Mouse (Mus musculus) embryonic facial prominence, embryonic 10.5 days (tissue): ENCODE data around the gene Slc16a11. TPM values are rescaled to one million over a fixed set of nuclear protein-coding genes. Genes with fewer than 3 reads are reported as not detected.
"Not testable (repeated sequence)": the region's sequence is repeated elsewhere in the genome, so short reads cannot be mapped to it uniquely, and the experiment has no call there.

Experiments used
- DNase-seq: peaks from one replicate; pipeline ENCODE4 v3.0.0-alpha.2; 2017; ENCODE audit warnings: low spot score
- H3K27ac ChIP-seq: fragments of 300-500 bp; sonication (generic); replicated peaks from 2 replicates; pipeline ENCODE4 v1.5.1; 2016; ENCODE audit warnings: mild to moderate bottlenecking
- H3K27me3 ChIP-seq: fragments of 300-500 bp; sonication (generic); replicated peaks from 2 replicates; pipeline ENCODE4 v1.6.1; 2016; ENCODE audit warnings: low read depth, mild to moderate bottlenecking; ENCODE audit not compliant: poor library complexity, severe bottlenecking
- H3K36me3 ChIP-seq: fragments of 300-500 bp; sonication (generic); replicated peaks from 2 replicates; pipeline ENCODE4 v1.6.1; 2016; ENCODE audit warnings: mild to moderate bottlenecking, moderate library complexity
- H3K4me1 ChIP-seq: fragments of 300-500 bp; sonication (generic); 2 replicates; pipeline ENCODE4 v1.6.1; 2016
- H3K4me3 ChIP-seq: fragments of 300-500 bp; sonication (generic); 2 replicates; pipeline ENCODE4 v1.5.1; 2016; ENCODE audit warnings: mild to moderate bottlenecking, moderate library complexity
- H3K9me3 ChIP-seq: fragments of 300-500 bp; sonication (generic); 2 replicates; pipeline ENCODE4 v1.6.1; 2016; ENCODE audit warnings: mild to moderate bottlenecking
- WGBS: fragments of 180-500 bp; shearing (Covaris S2); methylation state at CpG from one replicate; pipeline ENCODE4 v1.1.7; 2016; 5-methylcytosine and 5-hydroxymethylcytosine counted together
- polyA plus RNA-seq: library from polyadenylated mRNA; unstranded; fragments of >200 nt; fragmentation: Nextera tagmentation; extraction: Ambion mirVana; gene quantifications from 2 replicates; pipeline ENCODE4 v1.2.1, GENCODE M21; 2016

Gene Slc16a11
- 0.72 and 1.2 TPM in 2 replicates for polyA plus RNA-seq

GRCm38 (mm10) chr11:70212423-70212822 is at the start of gene Slc16a11:
Gene Slc16a11, plus strand, starts transcription at chr11:70212752.
- WGBS: 64% methylated on average over 6 of the region's 6 CpGs
- peaks cover 22% of the 10 kb centered on the region for H3K4me1 ChIP-seq
- H3K36me3 ChIP-seq: peaks cover 6% of the 10 kb centered on the region
- H3K27me3 ChIP-seq: peaks cover 58% of the 10 kb centered on the region
- no peaks in the 10 kb centered on the region for H3K9me3 ChIP-seq
- H3K27ac ChIP-seq: no peak within 1 kb of the TSS
- H3K4me3 ChIP-seq: peak within 1 kb of the TSS; percentile 54
- no peak for DNase-seq

- WGBS: 78% methylated on average over 16 of the region's 16 CpGs
- H3K4me3 ChIP-seq: no peak overlapping the region
- H3K27me3 ChIP-seq: no peaks in the 10 kb centered on the region
- peaks cover 11% of the 10 kb centered on the region for H3K4me1 ChIP-seq
- H3K9me3 ChIP-seq: no peaks in the 10 kb centered on the region
- no peaks in the 10 kb centered on the region for H3K36me3 ChIP-seq
- H3K27ac ChIP-seq: no peak overlapping the region
- DNase-seq: no peak
These were observed 46.3 kb upstream of the Slc16a11 start for GRCm38 (mm10) chr11:70165972-70166921.

- no peaks in the 10 kb centered on the region for H3K9me3 ChIP-seq
- DNase-seq: no peak
- no peak overlapping the region for H3K4me3 ChIP-seq
- no peaks in the 10 kb centered on the region for H3K27me3 ChIP-seq
- peaks cover 11% of the 10 kb centered on the region for H3K4me1 ChIP-seq
- H3K36me3 ChIP-seq: no peaks in the 10 kb centered on the region
- 61% methylated on average over 7 of the region's 7 CpGs for WGBS
- H3K27ac ChIP-seq: no peak overlapping the region
These were observed 44.4 kb upstream of the Slc16a11 start for GRCm38 (mm10) chr11:70168136-70168535.

GRCm38 (mm10) chr11:70169471-70169870 is 43.1 kb upstream of the Slc16a11 start:
- H3K9me3 ChIP-seq, H3K27me3 ChIP-seq, H3K27ac ChIP-seq, H3K4me3 ChIP-seq, DNase-seq, H3K36me3 ChIP-seq: not testable (repeated sequence)
- H3K4me1 ChIP-seq: peaks cover 11% of the 10 kb centered on the region
- 90% methylated on average over 7 of the region's 7 CpGs for WGBS

- WGBS: 82% methylated on average over 7 of the region's 7 CpGs
- H3K9me3 ChIP-seq: no peaks in the 10 kb centered on the region
- no peaks in the 10 kb centered on the region for H3K36me3 ChIP-seq
- H3K4me1 ChIP-seq: peaks cover 11% of the 10 kb centered on the region
- H3K27ac ChIP-seq: no peak overlapping the region
- H3K4me3 ChIP-seq: no peak overlapping the region
- no peaks in the 10 kb centered on the region for H3K27me3 ChIP-seq
- DNase-seq: no peak
These were observed 42.3 kb upstream of the Slc16a11 start for GRCm38 (mm10) chr11:70170291-70170690.

GRCm38 (mm10) chr11:70171181-70171580 is 41.4 kb upstream of the Slc16a11 start:
- H3K4me1 ChIP-seq: peaks cover 11% of the 10 kb centered on the region
- no peak for DNase-seq
- H3K27ac ChIP-seq: no peak overlapping the region
- H3K36me3 ChIP-seq: no peaks in the 10 kb centered on the region
- 81% methylated on average over 7 of the region's 7 CpGs for WGBS
- H3K9me3 ChIP-seq: no peaks in the 10 kb centered on the region
- H3K27me3 ChIP-seq: no peaks in the 10 kb centered on the region
- H3K4me3 ChIP-seq: no peak overlapping the region

- H3K9me3 ChIP-seq: no peaks in the 10 kb centered on the region
- peaks cover 11% of the 10 kb centered on the region for H3K4me1 ChIP-seq
- H3K4me3 ChIP-seq: no peak overlapping the region
- H3K36me3 ChIP-seq: no peaks in the 10 kb centered on the region
- no peak for DNase-seq
- H3K27me3 ChIP-seq: no peaks in the 10 kb centered on the region
- H3K27ac ChIP-seq: no peak overlapping the region
- WGBS: 51% methylated on average over 3 of the region's 3 CpGs
These were observed 40.7 kb upstream of the Slc16a11 start for GRCm38 (mm10) chr11:70171847-70172246.

GRCm38 (mm10) chr11:70172298-70172697 is 40.3 kb upstream of the Slc16a11 start:
- no peak for DNase-seq
- Histone ChIP-seq H3K4me1 (peaks cover 11% of the 10 kb centered on the region), H3K27me3 (no peaks in the 10 kb centered on the region), H3K4me3 (no peak overlapping the region), H3K9me3 (no peaks in the 10 kb centered on the region), H3K36me3 (no peaks in the 10 kb centered on the region), H3K27ac (no peak overlapping the region)
- 50% methylated on average over 5 of the region's 5 CpGs for WGBS

GRCm38 (mm10) chr11:70174491-70174890 is 38.1 kb upstream of the Slc16a11 start:
- no peaks in the 10 kb centered on the region for H3K4me1 ChIP-seq
- 83% methylated on average over 4 of the region's 4 CpGs for WGBS
- H3K9me3 ChIP-seq: no peaks in the 10 kb centered on the region
- no peaks in the 10 kb centered on the region for H3K36me3 ChIP-seq
- H3K27ac ChIP-seq: no peak overlapping the region
- H3K4me3 ChIP-seq: no peak overlapping the region
- DNase-seq: no peak
- no peaks in the 10 kb centered on the region for H3K27me3 ChIP-seq

GRCm38 (mm10) chr11:70177647-70178046 is 34.9 kb upstream of the Slc16a11 start:
- 73% methylated on average over 8 of the region's 8 CpGs for WGBS
- Histone ChIP-seq H3K9me3 (no peaks in the 10 kb centered on the region), H3K27ac (no peak overlapping the region), H3K4me3 (no peak overlapping the region), H3K4me1 (no peaks in the 10 kb centered on the region), H3K27me3 (no peaks in the 10 kb centered on the region), H3K36me3 (no peaks in the 10 kb centered on the region)
- no peak for DNase-seq

GRCm38 (mm10) chr11:70178311-70178710 is 34.2 kb upstream of the Slc16a11 start:
- no peak overlapping the region for H3K27ac ChIP-seq
- H3K27me3 ChIP-seq: no peaks in the 10 kb centered on the region
- H3K36me3 ChIP-seq: no peaks in the 10 kb centered on the region
- no peaks in the 10 kb centered on the region for H3K9me3 ChIP-seq
- no peak overlapping the region for H3K4me3 ChIP-seq
- H3K4me1 ChIP-seq: no peaks in the 10 kb centered on the region
- no peak for DNase-seq
- 89% methylated on average over 11 of the region's 11 CpGs for WGBS

- DNase-seq: no peak
- Histone ChIP-seq H3K9me3 (no peaks in the 10 kb centered on the region), H3K36me3 (no peaks in the 10 kb centered on the region), H3K27ac (no peak overlapping the region), H3K27me3 (no peaks in the 10 kb centered on the region), H3K4me1 (no peaks in the 10 kb centered on the region), H3K4me3 (no peak overlapping the region)
- WGBS: 81% methylated on average over 11 of the region's 11 CpGs
These were observed 33.8 kb upstream of the Slc16a11 start for GRCm38 (mm10) chr11:70178756-70179155.

- no peaks in the 10 kb centered on the region for H3K27me3 ChIP-seq
- whole genome bisulfite sequencing: 39% methylated on average over 14 of the region's 14 CpGs
- no peaks in the 10 kb centered on the region for H3K36me3 ChIP-seq
- H3K9me3 ChIP-seq: no peaks in the 10 kb centered on the region
- peak; percentile 35 for DNase-seq
- no peaks in the 10 kb centered on the region for H3K4me1 ChIP-seq
- H3K4me3 ChIP-seq: no peak overlapping the region
- no peak overlapping the region for H3K27ac ChIP-seq
These were observed 33.2 kb upstream of the Slc16a11 start for GRCm38 (mm10) chr11:70179401-70179800.
